Mouse (Mus musculus) midbrain, postnatal 0 days (tissue): ENCODE measurements around the gene Ccl22. TPM values are rescaled to one million over a fixed set of nuclear protein-coding genes. Genes with fewer than 3 reads are reported as not detected.

ENCODE experiments used
- ATAC-seq: fragments of 200-750 bp; cut with Nextera tagmentation; 2 replicates; pipeline ENCODE4 v1.8.0; 2017; ENCODE audit warnings: moderate number of reproducible peaks, mild to moderate bottlenecking, moderate TSS enrichment, moderate library complexity; ENCODE audit not compliant: low FRiP score
- DNase-seq: peaks from one replicate; pipeline ENCODE4 v3.0.0-alpha.2; 2015; ENCODE audit warnings: low spot score
- H3K27ac ChIP-seq: fragments of 300-500 bp; sonication (generic); 2 replicates; pipeline ENCODE4 v1.5.1; 2014; ENCODE audit warnings: low read depth, mild to moderate bottlenecking, low read length, mixed read lengths
- H3K27me3 ChIP-seq: fragments of 300-500 bp; sonication (generic); 2 replicates; pipeline ENCODE4 v1.6.1; 2014; ENCODE audit warnings: low read length, control low read depth, mixed read lengths; ENCODE audit not compliant: insufficient read depth
- H3K36me3 ChIP-seq: fragments of 300-500 bp; sonication (generic); 2 replicates; pipeline ENCODE4 v1.6.1; 2014; ENCODE audit warnings: low read length, control low read depth, mixed read lengths; ENCODE audit not compliant: insufficient read depth
- H3K4me1 ChIP-seq: fragments of 300-500 bp; sonication (generic); 2 replicates; pipeline ENCODE4 v1.6.1; 2014; ENCODE audit warnings: mild to moderate bottlenecking, control low read depth, antibody characterized with exemption, low read length, mixed read lengths; ENCODE audit not compliant: insufficient read depth
- H3K4me2 ChIP-seq: fragments of 300-500 bp; sonication (generic); 2 replicates; pipeline ENCODE4 v1.6.1; 2014; ENCODE audit warnings: low read depth, mild to moderate bottlenecking, low read length, mixed read lengths; ENCODE audit not compliant: poor library complexity, severe bottlenecking
- H3K4me3 ChIP-seq: fragments of 300-500 bp; sonication (generic); 2 replicates; pipeline ENCODE4 v1.5.1; 2014; ENCODE audit warnings: low read depth, mild to moderate bottlenecking, low read length, moderate library complexity
- H3K9ac ChIP-seq: fragments of 300-500 bp; sonication (generic); replicated peaks from 2 replicates; pipeline ENCODE4 v1.6.1; 2014; ENCODE audit warnings: mild to moderate bottlenecking, low read length, moderate library complexity, mixed read lengths; ENCODE audit not compliant: poor library complexity, severe bottlenecking
- H3K9me3 ChIP-seq: fragments of 300-500 bp; sonication (generic); 2 replicates; pipeline ENCODE4 v1.6.1; 2016; ENCODE audit warnings: low read length, control low read depth
- CTCF ChIP-seq: IDR thresholded peaks from 2 replicates; pipeline ENCODE4 v1.5.1; 2016; ENCODE audit warnings: antibody characterized with exemption, mild to moderate bottlenecking
- WGBS: fragments of 180-500 bp; shearing (Covaris S2); extraction: QIAGEN DNeasy Blood & Tissue Kit; methylation state at CpG from one replicate; pipeline ENCODE4 v1.1.7; 2014; 5-methylcytosine and 5-hydroxymethylcytosine counted together
- polyA plus RNA-seq: library from polyadenylated mRNA; unstranded; fragments of >200 nt; fragmentation: Nextera tagmentation; extraction: Ambion mirVana; gene quantifications from 2 replicates; pipeline ENCODE4 v1.2.1, GENCODE M21; 2015
- total RNA-seq: library from RNA; depleted of rRNA; stranded (reverse); fragments of >200 nt; gene quantifications from 2 replicates; pipeline ENCODE4 v1.2.3, GENCODE M21; 2014

Gene Ccl22
- total and polyA plus RNA-seq, 2 experiments from 2014 or later, result not detected

- WGBS, result 59% methylated on average over 5 of the region's 5 CpGs
- Histone ChIP-seq H3K9ac (no peak overlapping the region), H3K4me1 (peaks cover 10% of the 10 kb centered on the region; the same call in 1 of the 2 replicates), H3K4me3 (no peak overlapping the region), H3K27me3 (no peaks in the 10 kb centered on the region), H3K27ac (no peak overlapping the region), H3K36me3 (peaks cover 12% of the 10 kb centered on the region; the same call in 1 of the 2 replicates), H3K4me2 (no peak overlapping the region), H3K9me3 (no peaks in the 10 kb centered on the region)
- DNase-seq (no peak), ATAC-seq (no peak)
- TF ChIP-seq CTCF, result no peak
Measured at GRCm38 (mm10) chr8:94778473-94778872, 33.1 kb downstream of the Ccl22 start.

GRCm38 (mm10) chr8:94778895-94779533 lies 33.6 kb downstream of the Ccl22 start:
- no peak overlapping the region for H3K9ac ChIP-seq
- peaks cover 10% of the 10 kb centered on the region; the same call in 1 of the 2 replicates for H3K4me1 ChIP-seq
- no peak for ATAC-seq
- no peak for TF ChIP-seq CTCF
- H3K9me3 ChIP-seq, result no peaks in the 10 kb centered on the region
- 72% methylated on average over 10 of the region's 10 CpGs for WGBS
- H3K4me2 ChIP-seq, result no peak overlapping the region
- H3K27ac ChIP-seq, result no peak overlapping the region
- no peak for DNase-seq
- no peaks in the 10 kb centered on the region for H3K27me3 ChIP-seq
- peaks cover 12% of the 10 kb centered on the region; the same call in 1 of the 2 replicates for H3K36me3 ChIP-seq
- no peak overlapping the region for H3K4me3 ChIP-seq

GRCm38 (mm10) chr8:94779534-94780294 lies 34.3 kb downstream of the Ccl22 start:
- no peaks in the 10 kb centered on the region for H3K9me3 ChIP-seq
- 97% methylated on average over 16 of the region's 16 CpGs for WGBS
- TF ChIP-seq CTCF, result no peak
- ATAC-seq, result no peak
- H3K4me3 ChIP-seq, result no peak overlapping the region
- no peak overlapping the region for H3K4me2 ChIP-seq
- peaks cover 12% of the 10 kb centered on the region; the same call in 1 of the 2 replicates for H3K36me3 ChIP-seq
- H3K27me3 ChIP-seq, result no peaks in the 10 kb centered on the region
- H3K9ac ChIP-seq, result no peak overlapping the region
- no peak overlapping the region for H3K27ac ChIP-seq
- peaks cover 10% of the 10 kb centered on the region; the same call in 1 of the 2 replicates for H3K4me1 ChIP-seq
- no peak for DNase-seq

GRCm38 (mm10) chr8:94780491-94781154 lies 35.2 kb downstream of the Ccl22 start:
- Histone ChIP-seq H3K27me3 (no peaks in the 10 kb centered on the region), H3K9ac (no peak overlapping the region), H3K36me3 (peaks cover 12% of the 10 kb centered on the region; the same call in 1 of the 2 replicates), H3K4me2 (no peak overlapping the region), H3K4me1 (peaks cover 10% of the 10 kb centered on the region; the same call in 1 of the 2 replicates), H3K4me3 (no peak overlapping the region), H3K9me3 (no peaks in the 10 kb centered on the region), H3K27ac (no peak overlapping the region)
- TF ChIP-seq CTCF, result no peak
- 81% methylated on average over 21 of the region's 21 CpGs for WGBS
- ATAC-seq, result no peak
- DNase-seq, result no peak

GRCm38 (mm10) chr8:94781155-94781837 lies 35.9 kb downstream of the Ccl22 start:
- no peak for ATAC-seq
- WGBS, result 63% methylated on average over 7 of the region's 7 CpGs
- TF ChIP-seq CTCF, result no peak
- no peak overlapping the region for H3K9ac ChIP-seq
- H3K27ac ChIP-seq, result no peak overlapping the region
- H3K4me3 ChIP-seq, result no peak overlapping the region
- no peak for DNase-seq
- H3K4me2 ChIP-seq, result no peak overlapping the region
- peaks cover 12% of the 10 kb centered on the region; the same call in 1 of the 2 replicates for H3K36me3 ChIP-seq
- no peaks in the 10 kb centered on the region for H3K9me3 ChIP-seq
- no peaks in the 10 kb centered on the region for H3K27me3 ChIP-seq
- peaks cover 10% of the 10 kb centered on the region; the same call in 1 of the 2 replicates for H3K4me1 ChIP-seq
